Mouse (Mus musculus): ENCODE results near the gene Spag17. TPM values are rescaled to one million over a fixed set of nuclear protein-coding genes. Genes with fewer than 3 reads are reported as not detected.

The Spag17 gene
- polyA plus RNA-seq, 1 experiment from 2014 or later: 0.22 TPM

DNA sequence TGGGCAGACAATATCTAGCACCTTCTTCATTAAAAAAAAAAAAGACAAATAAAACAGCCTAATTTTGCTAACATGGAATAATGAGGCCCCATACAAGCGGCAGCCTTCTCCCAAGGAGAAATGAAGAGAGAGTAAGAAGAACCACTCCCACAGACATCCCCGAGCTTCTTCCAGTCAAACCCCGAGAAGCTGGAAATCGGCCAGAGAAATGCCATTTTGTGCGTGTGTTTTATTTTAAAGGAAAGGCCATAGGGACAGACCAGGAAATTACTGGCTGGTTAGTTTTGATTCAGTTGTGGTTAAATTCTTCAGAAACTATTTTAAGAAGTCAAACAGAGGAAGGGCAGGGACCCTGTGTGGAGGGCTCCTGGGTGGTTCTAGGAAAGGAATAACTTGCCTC is 85.6 kb downstream of the Spag17 start:
- H3K4me2 ChIP-seq: no peak overlapping the region
- WGBS: 69% methylated on average over 5 of the region's 5 CpGs
- H3K4me1 ChIP-seq (replicated peaks): no peaks in the 10 kb centered on the region
- no peak overlapping the region for H3K4me3 ChIP-seq
- no peaks in the 10 kb centered on the region for H3K27me3 ChIP-seq
- ATAC-seq (ENCODE audit: low read depth): no peak
- H3K9ac ChIP-seq: no peak overlapping the region
- H3K36me3 ChIP-seq: no peaks in the 10 kb centered on the region
- H3K9me3 ChIP-seq: no peaks in the 10 kb centered on the region
- no peak overlapping the region for H3K27ac ChIP-seq (replicated peaks)

DNA sequence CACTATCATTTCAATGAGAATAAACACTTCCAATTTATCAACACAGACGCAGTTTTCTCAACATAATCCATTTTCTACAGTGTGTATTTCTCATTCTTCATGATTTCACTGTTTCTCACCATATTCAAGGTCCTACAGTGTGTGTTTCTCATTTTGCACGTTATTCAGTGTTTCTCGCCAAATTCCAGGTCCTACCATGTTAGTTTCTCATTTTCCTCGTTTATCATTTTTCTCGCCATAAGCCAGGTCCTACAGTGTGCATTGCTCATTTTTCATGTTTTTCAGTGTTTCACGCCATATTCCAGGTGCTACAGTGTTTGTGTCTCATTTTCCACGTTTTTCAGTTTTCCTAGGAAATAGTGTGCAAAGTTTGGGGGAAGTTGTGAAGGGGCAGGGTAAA is 95.8 kb downstream of the Spag17 start:
- Histone ChIP-seq H3K9ac (no peak overlapping the region), H3K27me3 (no peaks in the 10 kb centered on the region), H3K4me3 (no peak overlapping the region), H3K4me1 (replicated peaks) (no peaks in the 10 kb centered on the region), H3K27ac (replicated peaks) (no peak overlapping the region), H3K36me3 (no peaks in the 10 kb centered on the region), H3K9me3 (no peaks in the 10 kb centered on the region), H3K4me2 (no peak overlapping the region)
- no peak for ATAC-seq (ENCODE audit: low read depth)
- WGBS: 65% methylated on average over 7 of the region's 7 CpGs

DNA sequence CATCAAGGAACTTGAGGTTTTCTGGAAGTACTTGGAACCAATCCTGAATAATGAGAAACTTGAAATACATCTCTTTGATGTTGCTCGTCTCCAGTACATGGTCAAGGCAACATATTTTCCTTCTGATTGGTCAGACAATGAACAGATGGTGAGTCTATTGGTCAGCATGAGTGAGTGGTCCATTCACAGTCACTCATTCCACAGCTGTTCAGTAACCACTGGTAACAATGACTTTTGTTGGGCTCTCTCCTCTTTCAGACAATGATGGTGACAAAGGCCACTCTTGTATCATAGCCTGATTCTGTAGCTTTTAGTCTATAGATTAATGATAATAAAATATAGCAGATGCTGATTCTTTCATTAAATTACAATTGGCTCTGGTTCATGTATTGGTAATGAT is 119.5 kb downstream of the Spag17 start:
- no peak for ATAC-seq (ENCODE audit: low read depth)
- H3K4me1 ChIP-seq (replicated peaks): no peaks in the 10 kb centered on the region
- no peak overlapping the region for H3K27ac ChIP-seq (replicated peaks)
- H3K4me2 ChIP-seq: no peak overlapping the region
- 58% methylated on average over 1 of the region's 1 CpGs for WGBS
- H3K36me3 ChIP-seq: no peaks in the 10 kb centered on the region
- no peak overlapping the region for H3K9ac ChIP-seq
- H3K9me3 ChIP-seq: no peaks in the 10 kb centered on the region
- H3K4me3 ChIP-seq: no peak overlapping the region
- H3K27me3 ChIP-seq: no peaks in the 10 kb centered on the region

DNA sequence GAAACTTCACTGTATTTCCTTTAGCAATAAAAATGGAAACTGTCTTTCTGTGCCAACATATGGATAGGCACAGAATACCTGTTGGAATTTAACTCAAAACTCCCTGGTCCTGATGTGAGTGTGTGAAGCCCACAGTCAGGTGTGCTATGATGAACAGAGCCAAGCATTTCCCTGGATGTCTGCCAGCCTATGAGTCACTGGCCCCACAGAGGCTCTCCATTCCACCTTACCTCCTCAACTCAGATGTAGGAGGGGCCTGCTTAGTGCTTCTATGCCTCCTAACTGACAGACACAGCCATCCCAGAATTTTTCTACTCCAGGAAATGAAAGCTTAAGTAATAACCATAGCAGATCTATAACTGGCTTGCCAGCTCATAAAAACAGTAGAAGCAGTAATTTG is 124.6 kb downstream of the Spag17 start:
- H3K27me3 ChIP-seq: no peaks in the 10 kb centered on the region
- no peak for ATAC-seq (ENCODE audit: low read depth)
- no peaks in the 10 kb centered on the region for H3K36me3 ChIP-seq

DNA sequence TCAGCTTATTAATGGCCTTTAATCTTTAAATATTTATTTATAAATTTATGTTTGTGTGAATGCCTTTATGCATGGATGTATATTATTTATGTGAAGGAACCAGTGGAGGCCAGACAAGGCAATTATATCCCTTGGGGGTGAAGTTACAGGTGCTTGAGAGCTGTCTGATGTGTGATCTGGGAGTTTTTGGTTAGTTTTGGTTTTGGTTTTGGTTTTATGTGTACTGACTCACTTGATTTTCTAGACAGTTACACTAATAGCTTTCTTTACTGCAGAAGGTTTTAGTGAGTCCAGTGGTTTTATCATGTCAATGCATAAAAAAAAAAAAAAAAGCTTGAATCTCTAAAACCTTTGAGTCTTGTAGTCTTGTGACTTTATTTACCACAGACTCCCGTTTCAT is 128.9 kb downstream of the Spag17 start:
- no peak overlapping the region for H3K9ac ChIP-seq
- no peak for ATAC-seq (ENCODE audit: low read depth)
- no peaks in the 10 kb centered on the region for H3K27me3 ChIP-seq
- H3K4me1 ChIP-seq (replicated peaks): no peaks in the 10 kb centered on the region
- 84% methylated on average over 1 of the region's 1 CpGs for WGBS
- no peaks in the 10 kb centered on the region; the same call in 1 of the 2 replicates for H3K9me3 ChIP-seq
- no peak overlapping the region for H3K4me3 ChIP-seq
- H3K36me3 ChIP-seq: no peaks in the 10 kb centered on the region
- no peak overlapping the region for H3K4me2 ChIP-seq
- H3K27ac ChIP-seq (replicated peaks): no peak overlapping the region

More for the DNA sequence above, 124.6 kb downstream of the Spag17 start:
- Histone ChIP-seq H3K9ac (no peak overlapping the region), H3K27ac (replicated peaks) (no peak overlapping the region), H3K4me2 (no peak overlapping the region), H3K4me3 (no peak overlapping the region), H3K9me3 (no peaks in the 10 kb centered on the region), H3K4me1 (replicated peaks) (no peaks in the 10 kb centered on the region)

DNA sequence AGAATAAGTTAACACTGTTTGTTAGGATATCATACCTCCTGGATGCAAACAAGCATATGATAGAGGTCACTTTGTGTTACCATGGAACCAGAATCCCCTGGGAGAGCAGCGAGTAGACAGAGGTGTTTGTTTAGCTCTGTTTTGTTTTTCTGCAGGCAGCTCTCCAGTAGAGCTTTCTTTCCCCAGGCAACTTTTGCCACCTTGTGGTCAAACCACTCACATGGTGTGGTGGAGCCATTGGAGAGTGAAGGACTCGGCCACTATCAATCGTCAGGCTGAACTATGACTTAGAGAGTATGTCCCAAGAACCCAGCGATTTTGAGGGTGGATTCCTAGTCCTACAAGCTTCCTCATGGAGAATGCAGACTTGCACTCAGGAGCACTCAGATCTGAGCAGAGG is 146.1 kb downstream of the Spag17 start:
- Histone ChIP-seq H3K4me2 (no peak overlapping the region), H3K9me3 (no peaks in the 10 kb centered on the region), H3K36me3 (no peaks in the 10 kb centered on the region), H3K9ac (no peak overlapping the region), H3K4me3 (no peak overlapping the region), H3K27me3 (no peaks in the 10 kb centered on the region), H3K4me1 (replicated peaks) (peaks cover 11% of the 10 kb centered on the region), H3K27ac (replicated peaks) (no peak overlapping the region)
- ATAC-seq (ENCODE audit: low read depth): no peak
- 50% methylated on average over 4 of the region's 4 CpGs for WGBS

DNA sequence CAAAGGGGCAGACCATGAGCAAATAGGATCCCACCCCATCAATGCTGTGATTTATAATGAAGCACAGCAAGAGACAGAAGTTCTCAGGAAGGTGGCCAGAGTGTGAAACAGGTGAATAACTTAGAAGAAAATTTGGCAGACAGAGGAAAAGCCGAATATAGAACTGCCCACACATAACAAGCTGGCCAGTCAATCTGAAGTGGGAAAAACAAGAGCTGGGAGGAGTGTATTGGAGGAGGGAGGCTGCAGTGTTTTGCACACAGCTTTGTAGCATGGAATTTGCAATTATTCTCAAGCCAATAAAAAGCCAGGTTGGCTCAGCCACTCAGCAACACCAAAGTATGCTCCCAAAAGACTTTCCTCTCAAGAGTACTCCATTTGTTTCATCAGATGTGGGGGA is 147.8 kb downstream of the Spag17 start:
- ATAC-seq (ENCODE audit: low read depth): no peak
- H3K4me3 ChIP-seq: no peak overlapping the region
- no peak overlapping the region for H3K4me2 ChIP-seq
- WGBS: 82% methylated on average over 1 of the region's 1 CpGs
- peaks cover 11% of the 10 kb centered on the region for H3K4me1 ChIP-seq (replicated peaks)
- H3K36me3 ChIP-seq: no peaks in the 10 kb centered on the region
- H3K27ac ChIP-seq (replicated peaks): no peak overlapping the region
- no peaks in the 10 kb centered on the region for H3K9me3 ChIP-seq
- no peak overlapping the region for H3K9ac ChIP-seq
- no peaks in the 10 kb centered on the region for H3K27me3 ChIP-seq

DNA sequence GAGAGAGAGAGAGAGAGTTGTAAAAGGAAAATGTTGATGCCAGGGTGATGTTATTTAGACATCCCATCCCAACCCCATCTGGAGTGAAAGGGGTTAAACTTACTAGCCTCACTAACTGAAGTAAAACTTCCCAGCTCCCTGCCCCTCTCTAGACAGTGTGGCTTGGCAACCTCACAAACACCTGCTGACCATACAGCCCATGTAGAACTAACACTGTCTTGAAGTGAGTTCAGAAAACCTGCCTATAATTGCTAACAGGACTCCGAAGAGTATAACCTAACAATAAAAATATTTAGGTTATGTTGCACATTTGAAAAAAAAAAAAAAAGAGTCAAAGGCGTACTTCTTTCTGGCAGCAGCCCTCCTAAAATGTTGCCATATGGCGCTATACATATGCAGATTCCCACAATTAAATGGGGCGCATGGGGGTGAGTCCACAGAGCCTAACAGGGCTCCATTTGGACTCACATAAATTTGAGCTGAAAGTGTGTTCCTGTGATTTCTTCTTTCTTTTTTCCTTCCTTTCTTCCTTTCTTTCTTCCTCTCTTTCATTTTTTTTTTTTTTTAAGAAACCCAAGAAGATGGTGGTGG is 149.3 kb downstream of the Spag17 start:
- no peaks in the 10 kb centered on the region for H3K36me3 ChIP-seq
- no peak; the same call in 1 of the 2 replicates for ATAC-seq (ENCODE audit: low read depth)
- no peak overlapping the region for H3K4me3 ChIP-seq
- H3K4me2 ChIP-seq: no peak overlapping the region
- no peaks in the 10 kb centered on the region for H3K27me3 ChIP-seq
- H3K27ac ChIP-seq (replicated peaks): no peak overlapping the region
- 55% methylated on average over 4 of the region's 4 CpGs for WGBS
- no peak overlapping the region for H3K9ac ChIP-seq
- H3K4me1 ChIP-seq (replicated peaks): peaks cover 11% of the 10 kb centered on the region
- H3K9me3 ChIP-seq: no peaks in the 10 kb centered on the region

DNA sequence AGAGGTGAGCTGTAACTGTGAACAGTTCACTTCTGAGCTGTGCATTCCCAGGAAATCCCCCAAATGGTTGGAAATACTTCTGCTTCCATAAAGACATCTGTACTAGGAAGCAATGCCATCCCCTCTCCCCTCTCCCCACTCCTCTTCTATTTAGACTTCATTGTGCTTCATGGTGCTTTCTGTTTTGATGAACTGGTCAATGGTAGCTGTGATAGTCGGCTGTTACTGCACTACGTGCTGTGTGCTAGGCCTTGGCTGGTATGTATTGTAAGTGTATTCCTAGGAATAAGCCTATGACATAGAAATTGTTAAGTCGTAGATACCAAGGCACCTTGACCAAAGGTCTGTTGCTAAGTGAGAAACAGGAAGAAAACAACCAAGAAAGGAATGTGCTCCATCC is 149.9 kb downstream of the Spag17 start:
- Histone ChIP-seq H3K4me3 (no peak overlapping the region), H3K36me3 (no peaks in the 10 kb centered on the region), H3K27ac (replicated peaks) (no peak overlapping the region), H3K9ac (no peak overlapping the region), H3K4me2 (no peak overlapping the region), H3K4me1 (replicated peaks) (peaks cover 11% of the 10 kb centered on the region), H3K27me3 (no peaks in the 10 kb centered on the region), H3K9me3 (no peaks in the 10 kb centered on the region)
- 49% methylated on average over 3 of the region's 3 CpGs for WGBS
- no peak for ATAC-seq (ENCODE audit: low read depth)

DNA sequence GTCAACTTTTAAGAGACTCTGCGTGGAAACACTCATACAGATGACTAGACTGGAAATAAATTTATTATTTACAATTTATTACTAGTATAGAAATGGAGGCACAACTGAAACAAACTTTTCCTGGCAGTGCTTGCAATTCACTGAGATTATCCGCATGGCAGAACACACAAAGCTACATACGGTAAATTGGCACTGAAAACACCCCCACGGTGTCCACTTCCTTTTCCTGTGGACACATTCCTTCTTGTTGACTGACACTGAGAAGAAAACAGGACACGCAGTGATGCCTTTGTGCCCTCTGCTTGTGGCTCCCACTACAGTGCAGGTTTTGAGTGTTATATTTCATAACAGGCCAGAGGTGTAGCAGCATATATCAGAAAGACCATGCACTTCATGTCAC is 151.6 kb downstream of the Spag17 start:
- ATAC-seq (ENCODE audit: low read depth): no peak
- H3K36me3 ChIP-seq: no peaks in the 10 kb centered on the region
- H3K9ac ChIP-seq: no peak overlapping the region
- no peak overlapping the region for H3K4me3 ChIP-seq
- H3K9me3 ChIP-seq: no peaks in the 10 kb centered on the region
- H3K27me3 ChIP-seq: no peaks in the 10 kb centered on the region
- no peak overlapping the region for H3K27ac ChIP-seq (replicated peaks)
- no peak overlapping the region for H3K4me2 ChIP-seq
- 74% methylated on average over 5 of the region's 5 CpGs for WGBS
- H3K4me1 ChIP-seq (replicated peaks): peaks cover 11% of the 10 kb centered on the region

DNA sequence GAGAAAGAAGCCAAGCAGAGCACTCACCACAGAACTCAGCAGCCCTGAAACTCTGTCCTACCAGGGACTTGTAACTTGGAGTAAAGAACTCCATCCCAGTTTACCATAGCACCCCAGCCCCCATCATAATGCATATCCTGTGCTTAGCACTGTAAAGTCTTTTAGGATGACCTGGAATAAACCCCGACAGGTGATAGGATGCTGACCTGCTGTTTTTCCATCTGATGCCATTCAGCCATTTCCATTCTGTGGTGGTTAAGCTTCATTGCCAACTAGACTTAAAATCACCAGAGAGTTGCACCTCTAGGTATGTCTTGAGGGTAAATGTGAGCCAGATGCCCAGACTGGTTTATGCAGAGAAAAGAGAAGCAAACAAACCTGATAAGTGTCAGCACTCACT is 189.2 kb downstream of the Spag17 start:
- no peak overlapping the region for H3K4me2 ChIP-seq
- no peaks in the 10 kb centered on the region for H3K4me1 ChIP-seq (replicated peaks)
- no peak overlapping the region for H3K4me3 ChIP-seq
- no peaks in the 10 kb centered on the region for H3K36me3 ChIP-seq
- no peak overlapping the region for H3K27ac ChIP-seq (replicated peaks)
- no peaks in the 10 kb centered on the region for H3K9me3 ChIP-seq
- no peak for ATAC-seq (ENCODE audit: low read depth)
- H3K9ac ChIP-seq: no peak overlapping the region
- H3K27me3 ChIP-seq: no peaks in the 10 kb centered on the region
- 83% methylated on average over 1 of the region's 1 CpGs for WGBS

DNA sequence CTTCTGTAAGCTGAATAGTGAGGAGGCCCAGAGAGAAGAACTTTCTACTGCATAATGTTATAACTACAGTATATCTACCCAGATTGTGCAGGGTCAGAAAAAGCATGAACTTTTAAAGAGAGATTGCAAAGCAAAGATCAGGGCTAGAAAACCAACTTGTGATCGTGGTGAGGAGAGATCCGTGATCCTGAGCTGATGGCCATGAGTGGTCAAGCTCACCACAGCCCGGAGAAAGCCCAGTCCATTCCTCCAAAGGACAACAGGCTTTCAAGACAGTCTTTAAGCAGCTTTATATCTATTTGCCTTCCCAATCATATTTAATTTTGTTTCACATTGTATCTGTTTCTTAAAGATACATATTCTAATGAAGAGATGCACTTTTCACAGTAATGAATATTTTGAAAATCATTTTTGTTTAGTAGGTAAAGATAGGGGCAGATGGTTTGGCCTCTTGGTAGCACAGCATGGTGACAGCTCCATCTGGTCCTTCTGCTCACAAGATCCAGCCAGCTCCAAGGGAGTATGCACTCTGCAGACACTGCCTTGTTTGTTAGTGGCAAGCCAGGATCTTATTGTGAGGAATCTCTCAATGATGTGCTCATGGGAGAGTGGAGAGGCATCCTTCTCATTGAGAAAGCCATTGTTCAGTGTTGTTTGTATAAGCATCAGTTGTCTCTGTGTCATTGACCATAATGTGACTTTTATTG is 217.3 kb downstream of the Spag17 start:
- H3K9me3 ChIP-seq: no peaks in the 10 kb centered on the region
- H3K4me1 ChIP-seq (replicated peaks): no peaks in the 10 kb centered on the region
- H3K9ac ChIP-seq: no peak overlapping the region
- no peak overlapping the region for H3K27ac ChIP-seq (replicated peaks)
- no peak overlapping the region for H3K4me2 ChIP-seq
- 92% methylated on average over 3 of the region's 3 CpGs for WGBS
- ATAC-seq (ENCODE audit: low read depth): no peak
- H3K4me3 ChIP-seq: no peak overlapping the region
- H3K27me3 ChIP-seq: no peaks in the 10 kb centered on the region
- no peaks in the 10 kb centered on the region for H3K36me3 ChIP-seq

DNA sequence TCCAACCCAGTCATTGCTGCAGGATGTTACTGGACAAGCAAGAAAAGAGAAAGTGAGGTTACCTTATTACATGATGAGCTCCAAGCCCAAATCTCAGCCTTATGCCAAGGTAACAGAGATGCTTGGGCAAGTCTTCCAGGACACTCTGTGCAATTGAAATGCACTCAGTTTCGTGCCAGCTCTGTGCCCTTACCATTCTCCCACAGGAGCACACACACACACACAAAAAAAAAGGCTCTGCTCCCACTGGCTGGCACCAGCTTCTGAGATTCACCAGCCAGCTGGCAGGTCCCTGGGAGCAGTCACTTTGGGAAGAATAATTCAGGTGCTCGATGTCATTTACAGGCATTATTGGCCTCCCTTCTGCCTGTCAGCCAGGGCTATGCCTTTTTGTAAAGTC is 221.5 kb downstream of the Spag17 start:
- 74% methylated on average over 2 of the region's 2 CpGs for WGBS
- Histone ChIP-seq H3K4me3 (no peak overlapping the region), H3K9me3 (no peaks in the 10 kb centered on the region), H3K27ac (replicated peaks) (no peak overlapping the region), H3K4me2 (no peak overlapping the region), H3K27me3 (no peaks in the 10 kb centered on the region), H3K36me3 (no peaks in the 10 kb centered on the region), H3K4me1 (replicated peaks) (no peaks in the 10 kb centered on the region), H3K9ac (no peak overlapping the region)
- ATAC-seq (ENCODE audit: low read depth): no peak

Measured in neural tube, embryonic 13.5 days (tissue).